Mouse (Mus musculus) neural tube, embryonic 10.5 days (tissue): Measurements from ENCODE around the gene Cluh.

Experiments used
- DNase-seq: peaks from one replicate; pipeline ENCODE4 v3.0.0-alpha.2; 2017; ENCODE audit warnings: low spot score; ENCODE audit errors: extremely low spot score

The Cluh gene

DNA sequence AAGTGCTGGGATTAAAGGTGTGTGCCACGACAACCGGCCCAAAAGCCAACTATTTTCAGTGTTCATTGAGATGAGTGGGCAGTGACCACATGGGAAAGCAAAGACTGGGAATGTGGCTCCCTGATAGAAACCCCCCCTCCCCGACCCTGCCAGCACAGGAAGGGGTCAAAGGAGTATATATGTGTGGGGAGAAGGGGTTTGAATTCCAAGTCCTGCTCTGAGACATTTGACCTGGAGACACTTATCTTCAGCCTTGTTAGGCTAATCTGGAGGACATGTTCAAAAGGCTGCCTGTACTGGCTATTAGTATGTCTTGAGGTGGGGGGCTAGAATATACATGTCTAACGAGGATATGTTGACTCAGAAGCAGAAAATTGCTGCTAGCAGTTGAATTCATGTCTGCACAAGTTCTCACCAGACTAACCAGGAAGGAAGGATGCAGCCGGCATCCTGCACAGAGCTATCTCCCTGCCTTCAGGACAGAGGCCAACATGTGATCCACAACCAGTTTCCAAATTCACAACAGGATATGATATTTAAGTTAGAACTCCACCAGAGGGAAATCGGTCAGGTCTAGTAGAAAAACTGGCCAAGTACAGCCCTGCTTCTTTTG lies 23.7 kb downstream of the Cluh start:
- DNase-seq = no peak

GRCm38 (mm10) chr11:74673561-74673960 lies 24.3 kb downstream of the Cluh start:
- DNase-seq = no peak

GRCm38 (mm10) chr11:74674713-74675112 lies 25.4 kb downstream of the Cluh start:
- DNase-seq = no peak

DNA sequence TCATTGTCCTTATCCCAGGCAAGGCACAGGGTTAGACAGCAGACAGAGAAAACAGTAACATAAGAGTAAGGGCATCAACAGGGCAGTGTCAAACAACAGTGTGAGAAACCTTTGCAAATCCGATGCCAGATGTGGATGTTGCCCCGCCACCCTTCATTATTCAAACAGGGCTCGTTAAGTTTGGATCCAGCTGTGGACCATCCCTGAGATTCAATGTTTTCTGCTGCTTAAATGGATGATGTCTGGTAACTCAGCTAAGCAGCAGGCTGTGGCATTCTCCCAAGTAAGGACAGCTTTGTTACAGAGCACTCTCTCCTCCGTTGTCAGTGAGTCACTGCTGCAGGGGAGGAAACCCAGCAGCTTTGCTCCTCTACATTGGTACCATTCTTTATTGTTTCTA lies 25.9 kb downstream of the Cluh start:
- no peak for DNase-seq

DNA sequence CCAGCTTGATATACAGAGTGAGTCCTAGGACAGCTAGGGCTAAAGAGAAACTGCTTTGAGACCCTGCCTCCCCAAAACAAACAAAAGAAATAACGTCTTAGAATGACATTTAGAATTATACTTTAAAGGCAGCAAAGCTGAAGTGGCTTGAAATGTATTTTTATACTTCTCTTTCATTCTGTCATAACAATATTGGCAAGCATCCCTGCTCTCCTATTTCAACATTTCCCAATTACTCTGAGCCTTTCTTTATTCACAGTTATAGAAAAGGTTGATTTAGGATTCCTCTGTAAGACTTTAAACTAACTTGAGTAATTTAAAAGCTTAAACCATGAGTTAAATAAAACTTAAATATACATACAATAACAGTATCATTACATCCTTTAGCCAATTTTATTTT lies 42.9 kb downstream of the Cluh start:
- DNase-seq = no peak

- DNase-seq = no peak
These were observed 50.2 kb downstream of the Cluh start for GRCm38 (mm10) chr11:74699505-74699904.

GRCm38 (mm10) chr11:74704068-74704467 lies 54.8 kb downstream of the Cluh start:
- DNase-seq = no peak

GRCm38 (mm10) chr11:74708781-74709180 lies 59.5 kb downstream of the Cluh start:
- no peak for DNase-seq

DNA sequence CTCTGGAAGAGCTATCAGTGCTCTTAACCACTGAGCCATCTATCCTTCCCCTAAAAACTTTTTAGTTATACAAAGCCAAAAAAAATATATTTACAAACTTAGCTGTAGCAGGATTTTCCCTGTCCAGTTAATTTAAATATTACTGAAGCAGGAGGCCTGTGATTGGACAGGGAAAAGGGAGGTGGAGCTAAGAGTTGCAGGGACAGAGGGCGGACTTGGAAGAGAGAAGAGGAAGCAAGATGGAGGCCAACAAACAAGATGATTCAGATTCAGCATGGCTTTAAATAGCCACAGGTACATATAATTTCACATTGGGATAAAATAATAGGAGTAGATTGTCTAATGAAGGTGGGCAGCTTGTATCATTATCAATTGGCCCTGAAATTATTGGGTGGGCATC lies 61.4 kb downstream of the Cluh start:
- DNase-seq = no peak

DNA sequence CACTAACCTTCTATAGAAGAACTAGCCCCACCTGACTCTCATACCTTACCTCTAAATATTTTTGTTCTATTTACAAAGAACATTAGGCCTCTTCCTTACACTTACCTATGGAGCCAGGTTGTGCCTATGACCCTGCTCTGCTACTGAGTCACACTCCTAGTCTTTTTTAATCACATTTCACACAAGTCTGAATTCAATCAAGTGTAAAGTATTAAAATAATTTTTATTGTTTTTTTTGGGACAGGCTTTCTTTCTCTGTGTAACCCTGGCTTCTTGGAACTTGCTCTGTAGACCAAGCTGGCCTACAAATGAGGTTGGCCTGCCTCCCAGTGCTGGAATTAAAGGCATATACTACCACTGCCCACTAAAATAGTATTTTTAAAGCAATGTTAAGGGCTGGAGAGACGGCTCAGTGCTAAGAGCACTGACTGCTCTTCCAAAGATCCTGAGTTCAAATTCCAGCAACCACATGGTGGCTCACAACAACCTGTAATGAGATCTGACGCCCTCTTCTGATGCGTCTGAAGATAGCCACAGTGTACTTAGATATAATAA lies 66.8 kb downstream of the Cluh start:
- no peak for DNase-seq
